8 mouse cellular contexts compared by ENCODE assay signal in genomic region chr5:115275998-115276397, GRCm38 (mm10). TPM values are rescaled to one million over a fixed set of nuclear protein-coding genes. Genes with fewer than 3 reads are reported as not detected.
DNase-seq lines count a peak whose midpoint lies in the region; ATAC-seq and TF ChIP-seq lines count a peak whose summit lies in the region.

No protein-coding gene starts in this region.

- H3K27ac ChIP-seq in midbrain, embryonic 14.5 days (replicated peaks; ENCODE audit: low read depth, low read length) = no peak overlapping the region
- no peak overlapping the region for H3K27ac ChIP-seq in midbrain, embryonic 16.5 days (ENCODE audit: low read length)
- H3K27ac ChIP-seq in lung, postnatal 0 days (ENCODE audit: low read length) = no peak overlapping the region
- H3K27ac ChIP-seq in intestine, embryonic 15.5 days = no peak overlapping the region

- H3K36me3 ChIP-seq in midbrain, embryonic 14.5 days (ENCODE audit: control insufficient read depth, insufficient read depth, low read length) = no peaks in the 10 kb centered on the region
- no peaks in the 10 kb centered on the region for H3K36me3 ChIP-seq in midbrain, embryonic 16.5 days (ENCODE audit: control insufficient read depth, insufficient read depth, low read length)
- no peaks in the 10 kb centered on the region for H3K36me3 ChIP-seq in lung, postnatal 0 days (ENCODE audit: insufficient read depth, low read length)
- H3K36me3 ChIP-seq in intestine, embryonic 15.5 days = no peaks in the 10 kb centered on the region

- DNase-seq in cerebellum, postnatal 10 days = peak; percentile 54 to 62
- no peak for DNase-seq in cerebellum, adult 9-11 months
- DNase-seq in midbrain, embryonic 14.5 days = peak; percentile 35
- peak; percentile 41 for DNase-seq in lung, postnatal 0 days (ENCODE audit: low spot score)
- peak; percentile 37 to 42 for DNase-seq in thymus, postnatal 36 days
- DNase-seq in frontal cortex, postnatal 36 days (ENCODE audit: low spot score in 2 of 2) = no peak

- TF ChIP-seq CTCF in lung, postnatal 0 days (IDR thresholded peaks at IDR 0.05) = peak; percentile 61

- WGBS in midbrain, embryonic 14.5 days = 36% methylated on average over 14 of the region's 14 CpGs
- 36% methylated on average over 14 of the region's 14 CpGs for WGBS in midbrain, embryonic 16.5 days
- WGBS in lung, postnatal 0 days = 35% methylated on average over 14 of the region's 14 CpGs
- WGBS in intestine, embryonic 15.5 days = 39% methylated on average over 14 of the region's 14 CpGs

- H3K9me3 ChIP-seq in midbrain, embryonic 14.5 days (ENCODE audit: control insufficient read depth, low read length) = no peaks in the 10 kb centered on the region
- H3K9me3 ChIP-seq in midbrain, embryonic 16.5 days (replicated peaks; ENCODE audit: control insufficient read depth, low read length, poor library complexity, severe bottlenecking) = no peaks in the 10 kb centered on the region
- no peaks in the 10 kb centered on the region for H3K9me3 ChIP-seq in lung, postnatal 0 days (ENCODE audit: low read length)
- no peaks in the 10 kb centered on the region for H3K9me3 ChIP-seq in intestine, embryonic 15.5 days

- H3K9ac ChIP-seq in midbrain, embryonic 14.5 days (replicated peaks; ENCODE audit: low read length) = no peak overlapping the region
- no peak overlapping the region for H3K9ac ChIP-seq in midbrain, embryonic 16.5 days (ENCODE audit: low read depth, low read length)
- no peak overlapping the region for H3K9ac ChIP-seq in lung, postnatal 0 days (replicated peaks; ENCODE audit: low read depth)
- no peak overlapping the region for H3K9ac ChIP-seq in intestine, embryonic 15.5 days

- no peak overlapping the region for H3K4me3 ChIP-seq in midbrain, embryonic 14.5 days (replicated peaks; ENCODE audit: low read depth, low read length)
- H3K4me3 ChIP-seq in midbrain, embryonic 16.5 days (ENCODE audit: low read depth, low read length) = no peak overlapping the region
- no peak overlapping the region for H3K4me3 ChIP-seq in lung, postnatal 0 days (ENCODE audit: low read depth, low read length)
- H3K4me3 ChIP-seq in intestine, embryonic 15.5 days (replicated peaks) = no peak overlapping the region

- no peaks in the 10 kb centered on the region for H3K27me3 ChIP-seq in midbrain, embryonic 14.5 days (ENCODE audit: control insufficient read depth, insufficient read depth, low read length)
- H3K27me3 ChIP-seq in midbrain, embryonic 16.5 days (ENCODE audit: control insufficient read depth, insufficient read depth, low read depth, low read length) = no peaks in the 10 kb centered on the region
- H3K27me3 ChIP-seq in lung, postnatal 0 days (replicated peaks; ENCODE audit: insufficient read depth, low read length) = no peaks in the 10 kb centered on the region
- no peaks in the 10 kb centered on the region for H3K27me3 ChIP-seq in intestine, embryonic 15.5 days (replicated peaks)

- no peak for TF ChIP-seq EP300 in lung, postnatal 0 days (IDR thresholded peaks at IDR 0.05)

- no peak for ATAC-seq in midbrain, embryonic 14.5 days (ENCODE audit: low FRiP score, low TSS enrichment)
- ATAC-seq in midbrain, embryonic 16.5 days = no peak
- ATAC-seq in lung, postnatal 0 days = no peak
- ATAC-seq in intestine, embryonic 15.5 days = no peak

- H3K4me1 ChIP-seq in midbrain, embryonic 14.5 days (ENCODE audit: control insufficient read depth, insufficient read depth, low read length) = peaks cover 9% of the 10 kb centered on the region
- H3K4me1 ChIP-seq in midbrain, embryonic 16.5 days (ENCODE audit: control insufficient read depth, insufficient read depth, low read length) = peaks cover 11% of the 10 kb centered on the region
- H3K4me1 ChIP-seq in lung, postnatal 0 days (ENCODE audit: insufficient read depth, low read depth, low read length) = peaks cover 6% of the 10 kb centered on the region; the same call in 1 of the 2 replicates
- peaks cover 12% of the 10 kb centered on the region for H3K4me1 ChIP-seq in intestine, embryonic 15.5 days (replicated peaks)

- H3K4me2 ChIP-seq in midbrain, embryonic 14.5 days (ENCODE audit: low read length) = no peak overlapping the region
- H3K4me2 ChIP-seq in midbrain, embryonic 16.5 days (ENCODE audit: low read length) = no peak overlapping the region
- no peak overlapping the region for H3K4me2 ChIP-seq in lung, postnatal 0 days (replicated peaks; ENCODE audit: low read depth, low read length)
- no peak overlapping the region for H3K4me2 ChIP-seq in intestine, embryonic 15.5 days (replicated peaks)

RNA-seq across cellular contexts. Expression of gene Rnf10, which starts 3.3 kb away (rescaled TPM):
- 96.5 and 122 TPM in 2 replicates for polyA plus RNA-seq in midbrain, embryonic 14.5 days (2014; fragmentation: Nextera tagmentation; extraction: Ambion mirVana)
- polyA plus RNA-seq in midbrain, embryonic 16.5 days (2015; fragmentation: Nextera tagmentation; extraction: Ambion mirVana) = 172 and 176 TPM in 2 replicates
- 98.5 and 104 TPM in 2 replicates for polyA plus RNA-seq in lung, postnatal 0 days (2015; fragmentation: Nextera tagmentation; extraction: Ambion mirVana)
- polyA plus RNA-seq in intestine, embryonic 15.5 days (2015; fragmentation: Nextera tagmentation; extraction: Ambion mirVana) = 119 and 120 TPM in 2 replicates

RNA-seq across cellular contexts. Expression of gene Coq5, which starts 3.5 kb away (rescaled TPM):
- 49.6 and 50.0 TPM in 2 replicates for polyA plus RNA-seq in midbrain, embryonic 14.5 days (2014; fragmentation: Nextera tagmentation; extraction: Ambion mirVana)
- 52.8 and 56.1 TPM in 2 replicates for polyA plus RNA-seq in midbrain, embryonic 16.5 days (2015; fragmentation: Nextera tagmentation; extraction: Ambion mirVana)
- polyA plus RNA-seq in lung, postnatal 0 days (2015; fragmentation: Nextera tagmentation; extraction: Ambion mirVana) = 18.9 and 19.4 TPM in 2 replicates
- 62.1 and 65.1 TPM in 2 replicates for polyA plus RNA-seq in intestine, embryonic 15.5 days (2015; fragmentation: Nextera tagmentation; extraction: Ambion mirVana)

RNA-seq across cellular contexts. Expression of gene Dynll1, which starts 24.8 kb away (rescaled TPM):
- polyA plus RNA-seq in midbrain, embryonic 14.5 days (2014; fragmentation: Nextera tagmentation; extraction: Ambion mirVana) = 1,201 and 1,312 TPM in 2 replicates
- 1,084 and 1,126 TPM in 2 replicates for polyA plus RNA-seq in midbrain, embryonic 16.5 days (2015; fragmentation: Nextera tagmentation; extraction: Ambion mirVana)
- 1,317 and 1,524 TPM in 2 replicates for polyA plus RNA-seq in lung, postnatal 0 days (2015; fragmentation: Nextera tagmentation; extraction: Ambion mirVana)
- 1,297 TPM in 2 replicates for polyA plus RNA-seq in intestine, embryonic 15.5 days (2015; fragmentation: Nextera tagmentation; extraction: Ambion mirVana)

RNA-seq across cellular contexts. Expression of gene Pop5, which starts 40.4 kb away (rescaled TPM):
- polyA plus RNA-seq in midbrain, embryonic 14.5 days (2014; fragmentation: Nextera tagmentation; extraction: Ambion mirVana) = 95.6 and 106 TPM in 2 replicates
- 86.1 and 92.8 TPM in 2 replicates for polyA plus RNA-seq in midbrain, embryonic 16.5 days (2015; fragmentation: Nextera tagmentation; extraction: Ambion mirVana)
- polyA plus RNA-seq in lung, postnatal 0 days (2015; fragmentation: Nextera tagmentation; extraction: Ambion mirVana) = 77.6 and 78.8 TPM in 2 replicates
- polyA plus RNA-seq in intestine, embryonic 15.5 days (2015; fragmentation: Nextera tagmentation; extraction: Ambion mirVana) = 126 and 128 TPM in 2 replicates

RNA-seq across cellular contexts. Expression of gene Srsf9, which starts 51.0 kb away (rescaled TPM):
- polyA plus RNA-seq in midbrain, embryonic 14.5 days (2014; fragmentation: Nextera tagmentation; extraction: Ambion mirVana) = 132 and 150 TPM in 2 replicates
- polyA plus RNA-seq in midbrain, embryonic 16.5 days (2015; fragmentation: Nextera tagmentation; extraction: Ambion mirVana) = 118 and 132 TPM in 2 replicates
- 140 and 152 TPM in 2 replicates for polyA plus RNA-seq in lung, postnatal 0 days (2015; fragmentation: Nextera tagmentation; extraction: Ambion mirVana)
- 217 and 220 TPM in 2 replicates for polyA plus RNA-seq in intestine, embryonic 15.5 days (2015; fragmentation: Nextera tagmentation; extraction: Ambion mirVana)

Comparison
In these comparisons a context has a peak if more than half of its experiments do, and no peak if none do; other contexts are left out.
1. DNase-seq: peak in cerebellum, postnatal 10 days (2 of 2), midbrain, embryonic 14.5 days (single experiment), lung, postnatal 0 days (single experiment) and thymus, postnatal 36 days (2 of 2); none in cerebellum, adult 9-11 months (single experiment) and frontal cortex, postnatal 36 days (0 of 2).